Mouse (Mus musculus): ENCODE measurements around the gene Rnf123.

- TF ChIP-seq POLR2A (IDR thresholded peaks at IDR 0.05; ENCODE audit: borderline replicate concordance, control insufficient read depth, low read depth, low read length) (no peak), CTCF (IDR thresholded peaks at IDR 0.05; ENCODE audit: control insufficient read depth, insufficient read depth, low read length) (no peak)
Measured at GRCm38 (mm10) chr9:108010385-108010784, 72.8 kb downstream of the Rnf123 start.

Measured in bone marrow, adult 2 months (tissue).